11 mouse cellular contexts compared by ENCODE assay signal in genomic region chr13:55484520-55485088, GRCm38 (mm10). TPM values are rescaled to one million over a fixed set of nuclear protein-coding genes. Genes with fewer than 3 reads are reported as not detected.
DNase-seq lines count a peak whose midpoint lies in the region; ATAC-seq and TF ChIP-seq lines count a peak whose summit lies in the region.
"Had no signal": no experiment of that assay in that cellular context is flagged by ENCODE, and none has a peak within 500 bp of the region (broad histone marks: within the 10 kb centered on the region; RNA-seq: fewer than 3 reads in every experiment).

No protein-coding gene starts in this region.

- 31% methylated on average over 7 of the region's 7 CpGs for WGBS in kidney, embryonic 15.5 days
- 66% methylated on average over 7 of the region's 7 CpGs for WGBS in kidney, adult 2 months
- WGBS in forebrain, embryonic 10.5 days, result 21% methylated on average over 7 of the region's 7 CpGs
- 22% methylated on average over 7 of the region's 7 CpGs for WGBS in limb, embryonic 11.5 days
- WGBS in olfactory bulb, adult 2 months, result 8% methylated on average over 7 of the region's 7 CpGs
- WGBS in liver, embryonic 12.5 days (ENCODE audit: insufficient replicate concordance), result 39% methylated on average over 7 of the region's 7 CpGs
- WGBS in heart, embryonic 11.5 days (ENCODE audit: insufficient replicate concordance), result 42% methylated on average over 7 of the region's 7 CpGs

- no peak for TF ChIP-seq POLR2A in kidney, adult 2 months (IDR thresholded peaks at IDR 0.05; ENCODE audit: low read depth, low read length)
- TF ChIP-seq POLR2A in olfactory bulb, adult 2 months (IDR thresholded peaks at IDR 0.05; ENCODE audit: insufficient read depth, low read depth, low read length), result no peak

- H3K9me3 ChIP-seq in kidney, embryonic 15.5 days (replicated peaks), result no peaks in the 10 kb centered on the region
- H3K9me3 ChIP-seq in forebrain, embryonic 10.5 days, result no peaks in the 10 kb centered on the region
- no peaks in the 10 kb centered on the region for H3K9me3 ChIP-seq in limb, embryonic 11.5 days (ENCODE audit: control insufficient read depth, low read length)
- no peaks in the 10 kb centered on the region for H3K9me3 ChIP-seq in liver, embryonic 12.5 days (replicated peaks)
- no peaks in the 10 kb centered on the region for H3K9me3 ChIP-seq in heart, embryonic 11.5 days (replicated peaks; ENCODE audit: control insufficient read depth, low read length)
- H3K9me3 ChIP-seq: liver, embryonic 15.5 days had no signal

- H3K36me3 ChIP-seq in kidney, embryonic 15.5 days, result peaks cover 35% of the 10 kb centered on the region
- H3K36me3 ChIP-seq in kidney, adult 2 months (ENCODE audit: control insufficient read depth, insufficient read depth, low read length), result no peaks in the 10 kb centered on the region
- peaks cover 55% of the 10 kb centered on the region for H3K36me3 ChIP-seq in forebrain, embryonic 10.5 days (replicated peaks)
- H3K36me3 ChIP-seq in limb, embryonic 11.5 days (ENCODE audit: control insufficient read depth, insufficient read depth, low read length), result peaks cover 28% of the 10 kb centered on the region
- peaks cover 22% of the 10 kb centered on the region for H3K36me3 ChIP-seq in liver, embryonic 12.5 days
- H3K36me3 ChIP-seq in heart, embryonic 11.5 days (ENCODE audit: control insufficient read depth, insufficient read depth, low read length), result peaks cover 17% of the 10 kb centered on the region
- H3K36me3 ChIP-seq: liver, embryonic 15.5 days had no signal

- no peak for TF ChIP-seq CTCF in kidney, adult 2 months (conservative IDR thresholded peaks at IDR 0.05; ENCODE audit: insufficient read depth, insufficient read length, low read depth, low read length)
- no peak for TF ChIP-seq CTCF in olfactory bulb, adult 2 months (IDR thresholded peaks at IDR 0.05; ENCODE audit: insufficient read depth, low read depth, low read length)

- no peak for ATAC-seq in kidney, embryonic 15.5 days (replicated peaks; ENCODE audit: low FRiP score)
- no peak for ATAC-seq in limb, embryonic 11.5 days (ENCODE audit: insufficient number of reproducible peaks, low FRiP score, low TSS enrichment, low read depth)
- ATAC-seq in liver, embryonic 12.5 days, result no peak
- ATAC-seq in heart, embryonic 11.5 days (replicated peaks; ENCODE audit: insufficient number of reproducible peaks, low FRiP score, low TSS enrichment), result no peak

- H3K27me3 ChIP-seq in kidney, embryonic 15.5 days, result no peaks in the 10 kb centered on the region
- 0 out of 2 replicates have a peak, but pooled peaks cover 1% of the 10 kb centered on the region for H3K27me3 ChIP-seq in kidney, adult 2 months (replicated peaks; ENCODE audit: control insufficient read depth, insufficient read depth, low read length)
- H3K27me3 ChIP-seq in forebrain, embryonic 10.5 days (ENCODE audit: poor library complexity, severe bottlenecking), result no peaks in the 10 kb centered on the region
- H3K27me3 ChIP-seq in limb, embryonic 11.5 days (ENCODE audit: control insufficient read depth, insufficient read depth, low read length), result no peaks in the 10 kb centered on the region
- peaks cover 93% of the 10 kb centered on the region for H3K27me3 ChIP-seq in liver, embryonic 12.5 days (replicated peaks)
- peaks cover 44% of the 10 kb centered on the region for H3K27me3 ChIP-seq in heart, embryonic 11.5 days (ENCODE audit: control insufficient read depth, insufficient read depth, low read length)

- peaks cover 55% of the 10 kb centered on the region for H3K4me1 ChIP-seq in kidney, embryonic 15.5 days
- no peaks in the 10 kb centered on the region for H3K4me1 ChIP-seq in kidney, adult 2 months (ENCODE audit: control insufficient read depth, insufficient read depth, low read length)
- peaks cover 69% of the 10 kb centered on the region for H3K4me1 ChIP-seq in forebrain, embryonic 10.5 days
- H3K4me1 ChIP-seq in limb, embryonic 11.5 days (ENCODE audit: control insufficient read depth, insufficient read depth, low read length), result peaks cover 37% of the 10 kb centered on the region
- peaks cover 43% of the 10 kb centered on the region for H3K4me1 ChIP-seq in olfactory bulb, adult 2 months (ENCODE audit: control insufficient read depth, insufficient read depth, low read length)
- H3K4me1 ChIP-seq in liver, embryonic 12.5 days, result peaks cover 28% of the 10 kb centered on the region
- H3K4me1 ChIP-seq in heart, embryonic 11.5 days (ENCODE audit: control insufficient read depth, insufficient read depth, low read length), result peaks cover 36% of the 10 kb centered on the region

- H3K4me3 ChIP-seq in kidney, embryonic 15.5 days (replicated peaks), result 0 out of 2 replicates have a peak overlapping the region, but pooled peaks have one; percentile 5
- no peak overlapping the region for H3K4me3 ChIP-seq in kidney, adult 2 months (ENCODE audit: insufficient read depth, low read depth, low read length)
- peak overlapping the region; percentile 98 for H3K4me3 ChIP-seq in forebrain, embryonic 10.5 days
- H3K4me3 ChIP-seq in limb, embryonic 11.5 days (ENCODE audit: low read depth, low read length), result peak overlapping the region; percentile 6; the same call in 1 of the 2 replicates
- peak overlapping the region; percentile 86 for H3K4me3 ChIP-seq in olfactory bulb, adult 2 months (ENCODE audit: insufficient read depth, low read depth, low read length)
- H3K4me3 ChIP-seq in liver, embryonic 12.5 days, result no peak overlapping the region
- H3K4me3 ChIP-seq in heart, embryonic 11.5 days (ENCODE audit: low read depth, low read length), result no peak overlapping the region
- H3K4me3 ChIP-seq: liver, embryonic 15.5 days had no signal

- H3K4me2 ChIP-seq in kidney, embryonic 15.5 days, result peak overlapping the region; percentile 91
- peak overlapping the region; percentile 34 for H3K4me2 ChIP-seq in limb, embryonic 11.5 days (ENCODE audit: low read depth, severe bottlenecking)
- no peak overlapping the region for H3K4me2 ChIP-seq in liver, embryonic 12.5 days
- no peak overlapping the region for H3K4me2 ChIP-seq in heart, embryonic 11.5 days
- H3K4me2 ChIP-seq: liver, embryonic 15.5 days had no signal

- H3K27ac ChIP-seq in kidney, embryonic 15.5 days, result no peak overlapping the region
- H3K27ac ChIP-seq in kidney, adult 2 months (ENCODE audit: insufficient read depth, low read depth, low read length), result no peak overlapping the region
- peak overlapping the region; percentile 100 for H3K27ac ChIP-seq in forebrain, embryonic 10.5 days
- H3K27ac ChIP-seq in limb, embryonic 11.5 days (replicated peaks; ENCODE audit: low read depth, low read length), result no peak overlapping the region
- H3K27ac ChIP-seq in olfactory bulb, adult 2 months (ENCODE audit: insufficient read depth, low read depth, low read length), result peak overlapping the region; percentile 85
- no peak overlapping the region for H3K27ac ChIP-seq in liver, embryonic 12.5 days
- H3K27ac ChIP-seq in heart, embryonic 11.5 days (ENCODE audit: low read depth, low read length), result no peak overlapping the region
- H3K27ac ChIP-seq: liver, embryonic 15.5 days had no signal

- no peak for DNase-seq in kidney, adult 2 months
- DNase-seq in forebrain, embryonic 10.5 days (ENCODE audit: extremely low spot score, low spot score), result no peak
- no peak for DNase-seq in limb, embryonic 11.5 days (ENCODE audit: low spot score)
- DNase-seq in kidney, adult 11 months, result no peak
- DNase-seq: cerebellum, adult 11-12 months; kidney, postnatal 25 days had no signal

- 0 out of 2 replicates have a peak overlapping the region, but pooled peaks have one; percentile 23 for H3K9ac ChIP-seq in kidney, embryonic 15.5 days
- peak overlapping the region; percentile 37 for H3K9ac ChIP-seq in limb, embryonic 11.5 days (ENCODE audit: low read length)
- no peak overlapping the region for H3K9ac ChIP-seq in liver, embryonic 12.5 days
- H3K9ac ChIP-seq in heart, embryonic 11.5 days (ENCODE audit: low read depth, low read length), result no peak overlapping the region
- H3K9ac ChIP-seq: liver, embryonic 15.5 days had no signal

RNA-seq across cellular contexts. Expression of gene Dbn1, which starts 3.3 kb away (rescaled TPM):
- polyA plus RNA-seq in kidney, embryonic 15.5 days (2015; fragmentation: Nextera tagmentation; extraction: Ambion mirVana), result 168 and 193 TPM in 2 replicates
- 16.9 and 21.0 TPM in 2 replicates for polyA plus RNA-seq in kidney, adult 2 months (2012; rRNA removed)
- polyA plus RNA-seq in forebrain, embryonic 10.5 days (2016; fragmentation: Nextera tagmentation; extraction: Ambion mirVana), result 346 and 355 TPM in 2 replicates
- 299 and 318 TPM in 2 replicates for polyA plus RNA-seq in limb, embryonic 11.5 days (2014; fragmentation: Nextera tagmentation; extraction: Ambion mirVana)
- not detected in 2 replicates for polyA plus RNA-seq in olfactory bulb, adult 2 months (2012; ENCODE audit: insufficient read depth, insufficient read length, low replicate concordance, missing spikeins)
- polyA plus RNA-seq in liver, embryonic 12.5 days (2016; fragmentation: Nextera tagmentation; extraction: Ambion mirVana), result 24.2 and 27.0 TPM in 2 replicates
- polyA plus RNA-seq in heart, embryonic 11.5 days (2014; fragmentation: Nextera tagmentation; extraction: Ambion mirVana), result 64.1 and 83.0 TPM in 2 replicates

RNA-seq across cellular contexts. Expression of gene Prr7, which starts 20.5 kb away (rescaled TPM):
- 0.70 and 0.75 TPM in 2 replicates for polyA plus RNA-seq in kidney, embryonic 15.5 days (2015; fragmentation: Nextera tagmentation; extraction: Ambion mirVana)
- polyA plus RNA-seq in kidney, adult 2 months (2012; rRNA removed), result 0.64 and 0.81 TPM in 2 replicates
- 0.75 and 0.88 TPM in 2 replicates for polyA plus RNA-seq in forebrain, embryonic 10.5 days (2016; fragmentation: Nextera tagmentation; extraction: Ambion mirVana)
- polyA plus RNA-seq in limb, embryonic 11.5 days (2014; fragmentation: Nextera tagmentation; extraction: Ambion mirVana), result 1.1 and 1.6 TPM in 2 replicates
- not detected in 2 replicates for polyA plus RNA-seq in olfactory bulb, adult 2 months (2012; ENCODE audit: insufficient read depth, insufficient read length, low replicate concordance, missing spikeins)
- not detected in 2 replicates for polyA plus RNA-seq in liver, embryonic 12.5 days (2016; fragmentation: Nextera tagmentation; extraction: Ambion mirVana)
- 0.21 and 0.34 TPM in 2 replicates for polyA plus RNA-seq in heart, embryonic 11.5 days (2014; fragmentation: Nextera tagmentation; extraction: Ambion mirVana)
- polyA plus RNA-seq: liver, embryonic 15.5 days had no signal

RNA-seq across cellular contexts. Expression of gene Pdlim7, which starts 28.9 kb away (rescaled TPM):
- polyA plus RNA-seq in kidney, embryonic 15.5 days (2015; fragmentation: Nextera tagmentation; extraction: Ambion mirVana), result 141 and 169 TPM in 2 replicates
- polyA plus RNA-seq in kidney, adult 2 months (2012; rRNA removed), result 22.8 and 23.5 TPM in 2 replicates
- polyA plus RNA-seq in forebrain, embryonic 10.5 days (2016; fragmentation: Nextera tagmentation; extraction: Ambion mirVana), result 200 and 209 TPM in 2 replicates
- polyA plus RNA-seq in limb, embryonic 11.5 days (2014; fragmentation: Nextera tagmentation; extraction: Ambion mirVana), result 154 and 155 TPM in 2 replicates
- not detected in 2 replicates for polyA plus RNA-seq in olfactory bulb, adult 2 months (2012; ENCODE audit: insufficient read depth, insufficient read length, low replicate concordance, missing spikeins)
- polyA plus RNA-seq in liver, embryonic 12.5 days (2016; fragmentation: Nextera tagmentation; extraction: Ambion mirVana), result 44.3 and 45.2 TPM in 2 replicates
- 439 and 451 TPM in 2 replicates for polyA plus RNA-seq in heart, embryonic 11.5 days (2014; fragmentation: Nextera tagmentation; extraction: Ambion mirVana)

RNA-seq across cellular contexts. Expression of gene Grk6, which starts 39.7 kb away (rescaled TPM):
- 41.6 and 45.9 TPM in 2 replicates for polyA plus RNA-seq in kidney, embryonic 15.5 days (2015; fragmentation: Nextera tagmentation; extraction: Ambion mirVana)
- 23.4 and 27.4 TPM in 2 replicates for polyA plus RNA-seq in kidney, adult 2 months (2012; rRNA removed)
- 44.8 and 51.1 TPM in 2 replicates for polyA plus RNA-seq in forebrain, embryonic 10.5 days (2016; fragmentation: Nextera tagmentation; extraction: Ambion mirVana)
- polyA plus RNA-seq in limb, embryonic 11.5 days (2014; fragmentation: Nextera tagmentation; extraction: Ambion mirVana), result 60.4 and 68.2 TPM in 2 replicates
- 128 TPM in 1 of 2 replicates, not detected in the other for polyA plus RNA-seq in olfactory bulb, adult 2 months (2012; ENCODE audit: insufficient read depth, insufficient read length, low replicate concordance, missing spikeins)
- 44.1 and 44.6 TPM in 2 replicates for polyA plus RNA-seq in liver, embryonic 12.5 days (2016; fragmentation: Nextera tagmentation; extraction: Ambion mirVana)
- polyA plus RNA-seq in heart, embryonic 11.5 days (2014; fragmentation: Nextera tagmentation; extraction: Ambion mirVana), result 24.3 and 26.9 TPM in 2 replicates

RNA-seq across cellular contexts. Expression of gene Dok3, which starts 44.5 kb away (rescaled TPM):
- 2.9 and 3.0 TPM in 2 replicates for polyA plus RNA-seq in kidney, embryonic 15.5 days (2015; fragmentation: Nextera tagmentation; extraction: Ambion mirVana)
- polyA plus RNA-seq in kidney, adult 2 months (2012; rRNA removed), result 4.7 and 7.7 TPM in 2 replicates
- polyA plus RNA-seq in forebrain, embryonic 10.5 days (2016; fragmentation: Nextera tagmentation; extraction: Ambion mirVana), result 3.3 and 4.2 TPM in 2 replicates
- 1.6 and 2.7 TPM in 2 replicates for polyA plus RNA-seq in limb, embryonic 11.5 days (2014; fragmentation: Nextera tagmentation; extraction: Ambion mirVana)
- polyA plus RNA-seq in olfactory bulb, adult 2 months (2012; ENCODE audit: insufficient read depth, insufficient read length, low replicate concordance, missing spikeins), result not detected in 2 replicates
- polyA plus RNA-seq in liver, embryonic 12.5 days (2016; fragmentation: Nextera tagmentation; extraction: Ambion mirVana), result 3.4 and 4.4 TPM in 2 replicates
- polyA plus RNA-seq in heart, embryonic 11.5 days (2014; fragmentation: Nextera tagmentation; extraction: Ambion mirVana), result 0.90 and 1.1 TPM in 2 replicates

Comparison
In these comparisons a context has a peak if more than half of its experiments do, and no peak if none do; other contexts are left out.
1. H3K4me3 ChIP-seq: peak in kidney, embryonic 15.5 days (single experiment), forebrain, embryonic 10.5 days (single experiment), limb, embryonic 11.5 days (single experiment) and olfactory bulb, adult 2 months (single experiment); none in kidney, adult 2 months (single experiment), liver, embryonic 12.5 days (single experiment) and heart, embryonic 11.5 days (single experiment).
2. H3K27ac ChIP-seq: peak in forebrain, embryonic 10.5 days (single experiment) and olfactory bulb, adult 2 months (single experiment); none in kidney, embryonic 15.5 days (single experiment), kidney, adult 2 months (single experiment), limb, embryonic 11.5 days (single experiment), liver, embryonic 12.5 days (single experiment) and heart, embryonic 11.5 days (single experiment).
3. H3K4me2 ChIP-seq: peak in kidney, embryonic 15.5 days (single experiment) and limb, embryonic 11.5 days (single experiment); none in liver, embryonic 12.5 days (single experiment) and heart, embryonic 11.5 days (single experiment).
4. H3K9ac ChIP-seq: peak in kidney, embryonic 15.5 days (single experiment) and limb, embryonic 11.5 days (single experiment); none in liver, embryonic 12.5 days (single experiment) and heart, embryonic 11.5 days (single experiment).